Mouse (Mus musculus) olfactory bulb, adult 2 months (tissue): ENCODE measurements around the gene Disp1.

Experiments used
- CTCF ChIP-seq: fragments of 200-500 bp; IDR thresholded peaks from 2 replicates; pipeline ENCODE4 v1.5.1; 2012; ENCODE audit warnings: low read depth, mild to moderate bottlenecking, low read length, moderate library complexity; ENCODE audit not compliant: insufficient read depth
- POLR2A ChIP-seq: fragments of 200-500 bp; IDR thresholded peaks from 2 replicates; pipeline ENCODE4 v1.6.1; 2012; ENCODE audit warnings: mild to moderate bottlenecking, low read depth, low read length, moderate library complexity; ENCODE audit not compliant: insufficient read depth

GRCm38 (mm10) chr1:183248144-183248543 lies 26.8 kb upstream of the Disp1 start:
- TF ChIP-seq CTCF, result no peak
- TF ChIP-seq POLR2A, result no peak
